Mouse (Mus musculus) cortical plate, adult 2 months (tissue): ENCODE results near the gene Kcnj10.

Source experiments
- CTCF ChIP-seq: fragments of 200-500 bp; IDR thresholded peaks from 2 replicates; pipeline ENCODE4 v1.5.1; 2011; ENCODE audit warnings: mild to moderate bottlenecking, control low read depth, low read length; ENCODE audit not compliant: insufficient read depth; ENCODE audit errors: extremely low read depth
- POLR2A ChIP-seq: fragments of 200-500 bp; IDR thresholded peaks from 2 replicates; pipeline ENCODE4 v1.6.1; 2011; ENCODE audit warnings: mild to moderate bottlenecking, low read length, control low read depth; ENCODE audit not compliant: insufficient read depth; ENCODE audit errors: extremely low read depth

DNA sequence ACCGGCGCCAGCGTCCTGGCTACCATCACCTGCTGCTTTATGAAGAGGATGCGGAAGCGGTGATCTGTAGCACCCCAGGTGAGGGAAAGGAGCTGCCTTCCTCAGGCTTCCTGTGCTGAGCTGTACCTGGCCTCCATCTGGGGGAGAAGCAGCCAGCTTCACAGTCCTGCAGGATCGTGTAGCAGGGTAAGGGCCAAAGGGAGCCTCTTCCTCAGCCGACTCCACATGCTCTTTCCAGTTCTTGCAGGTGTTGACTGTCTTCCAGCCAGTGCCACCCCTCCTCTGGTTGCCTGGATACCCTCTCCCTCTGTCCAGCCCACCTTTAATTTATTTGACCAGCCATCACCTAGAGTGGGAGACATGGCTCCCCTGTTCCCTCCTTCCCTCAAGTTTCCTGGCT is 21.7 kb upstream of the Kcnj10 start:
- peak; percentile 79 for TF ChIP-seq POLR2A
- TF ChIP-seq CTCF = no peak
